In genomic region chr6:100562719-100563551, GRCm38 (mm10) we compare ENCODE assay signal across 8 mouse cellular contexts.
DNase-seq lines count a peak whose midpoint lies in the region; ATAC-seq and TF ChIP-seq lines count a peak whose summit lies in the region.

No protein-coding gene starts in this region.

- no peak for TF ChIP-seq CTCF in spleen, adult 2 months (IDR thresholded peaks at IDR 0.05; ENCODE audit: extremely low read depth, insufficient read depth, insufficient read length, insufficient replicate concordance)

- peak; percentile 54 for ATAC-seq in granulocyte monocyte progenitor cell, adult 5-6 weeks (replicated peaks; ENCODE audit: poor library complexity, severe bottlenecking)
- ATAC-seq in liver, embryonic 12.5 days = no peak; the same call in 1 of the 2 replicates
- ATAC-seq in neural tube, embryonic 12.5 days (ENCODE audit: low FRiP score, low read depth) = peak; percentile 77

- no peak for TF ChIP-seq POLR2A in spleen, adult 2 months (IDR thresholded peaks at IDR 0.05; ENCODE audit: low read depth, low read length)

- no peak for DNase-seq in spleen, adult 2 months (ENCODE audit: low read depth in 1 of 2, low spot score in 2 of 2)
- no peak for DNase-seq in spleen, postnatal 36 days (ENCODE audit: low spot score in 2 of 2)
- peak; percentile 63 to 70 for DNase-seq in cerebellum, postnatal 36 days
- peak; percentile 47 for DNase-seq in kidney, postnatal 10 days
- DNase-seq in thymus, postnatal 36 days = peak; percentile 64 to 73

- H3K4me3 ChIP-seq in spleen, adult 2 months (ENCODE audit: extremely low read depth, insufficient read depth, insufficient read length) = peak overlapping the region; percentile 25; the same call in 1 of the 2 replicates
- H3K4me3 ChIP-seq in liver, embryonic 12.5 days = peak overlapping the region; percentile 47
- H3K4me3 ChIP-seq in neural tube, embryonic 12.5 days = peak overlapping the region; percentile 37

- no peak overlapping the region for H3K27ac ChIP-seq in spleen, adult 2 months (ENCODE audit: insufficient read depth, low read length)
- H3K27ac ChIP-seq in liver, embryonic 12.5 days = no peak overlapping the region
- H3K27ac ChIP-seq in neural tube, embryonic 12.5 days = peak overlapping the region; percentile 74; the same call in 1 of the 2 replicates

- no peaks in the 10 kb centered on the region for H3K36me3 ChIP-seq in spleen, adult 2 months (ENCODE audit: control insufficient read depth, insufficient read depth, low read length)
- H3K36me3 ChIP-seq in liver, embryonic 12.5 days = no peaks in the 10 kb centered on the region
- H3K36me3 ChIP-seq in neural tube, embryonic 12.5 days = no peaks in the 10 kb centered on the region

- peak overlapping the region; percentile 35 for H3K9ac ChIP-seq in liver, embryonic 12.5 days
- peak overlapping the region; percentile 63 for H3K9ac ChIP-seq in neural tube, embryonic 12.5 days

- peaks cover 4% of the 10 kb centered on the region for H3K27me3 ChIP-seq in spleen, adult 2 months (ENCODE audit: control insufficient read depth, insufficient read depth, low read length)
- peaks cover 67% of the 10 kb centered on the region for H3K27me3 ChIP-seq in liver, embryonic 12.5 days (replicated peaks)
- H3K27me3 ChIP-seq in neural tube, embryonic 12.5 days (replicated peaks) = peaks cover 11% of the 10 kb centered on the region; the same call in 1 of the 2 replicates

- no peaks in the 10 kb centered on the region for H3K4me1 ChIP-seq in spleen, adult 2 months (ENCODE audit: control insufficient read depth, insufficient read depth, insufficient read length)
- peaks cover 9% of the 10 kb centered on the region; the same call in 1 of the 2 replicates for H3K4me1 ChIP-seq in liver, embryonic 12.5 days
- H3K4me1 ChIP-seq in neural tube, embryonic 12.5 days = peaks cover 28% of the 10 kb centered on the region

- H3K4me2 ChIP-seq in liver, embryonic 12.5 days = peak overlapping the region; percentile 74
- peak overlapping the region; percentile 79 for H3K4me2 ChIP-seq in neural tube, embryonic 12.5 days (replicated peaks)

- no peaks in the 10 kb centered on the region for H3K9me3 ChIP-seq in liver, embryonic 12.5 days (replicated peaks)
- H3K9me3 ChIP-seq in neural tube, embryonic 12.5 days = no peaks in the 10 kb centered on the region

- WGBS in spleen, adult 2 months = 5% methylated on average over 51 of the region's 51 CpGs
- 3% methylated on average over 51 of the region's 51 CpGs for WGBS in liver, embryonic 12.5 days (ENCODE audit: insufficient replicate concordance)
- under 1% methylated on average over 51 of the region's 51 CpGs for WGBS in neural tube, embryonic 12.5 days

Comparison
In these comparisons a context has a peak if more than half of its experiments do, and no peak if none do; other contexts are left out.
1. DNase-seq: peak in cerebellum, postnatal 36 days (2 of 2), kidney, postnatal 10 days (single experiment) and thymus, postnatal 36 days (2 of 2); none in spleen, adult 2 months (0 of 2) and spleen, postnatal 36 days (0 of 2).
2. Peak in every context shown above with its lines, with median percentiles within 50 percentile points of each other: H3K4me3 ChIP-seq.